Mouse (Mus musculus): Measurements from ENCODE around the gene Il10.

The Il10 gene

GRCm38 (mm10) chr1:131019492-131020098 lies at the start of gene Il10:
Il10 (plus strand) TSS chr1:131019845.
- no peak for DNase-seq

GRCm38 (mm10) chr1:130979455-130979854 lies 40.2 kb upstream of the Il10 start:
- DNase-seq = peak; percentile 66

- DNase-seq = no peak
Observed at GRCm38 (mm10) chr1:130984441-130984840, 35.2 kb upstream of the Il10 start.

- no peak for DNase-seq
Observed at GRCm38 (mm10) chr1:130987001-130987400, 32.6 kb upstream of the Il10 start.

GRCm38 (mm10) chr1:130987418-130987817 lies 32.2 kb upstream of the Il10 start:
- no peak for DNase-seq

GRCm38 (mm10) chr1:130989331-130989730 lies 30.3 kb upstream of the Il10 start:
- no peak for DNase-seq

GRCm38 (mm10) chr1:130990448-130990847 lies 29.2 kb upstream of the Il10 start:
- DNase-seq = no peak

GRCm38 (mm10) chr1:130993574-130994154 lies 26.0 kb upstream of the Il10 start:
- DNase-seq = no peak

- no peak for DNase-seq
Observed at GRCm38 (mm10) chr1:130995515-130995914, 24.1 kb upstream of the Il10 start.

- no peak for DNase-seq
Observed at GRCm38 (mm10) chr1:130996356-130996755, 23.3 kb upstream of the Il10 start.

GRCm38 (mm10) chr1:130997441-130997840 lies 22.2 kb upstream of the Il10 start:
- DNase-seq = no peak

- DNase-seq = no peak
Observed at GRCm38 (mm10) chr1:130998321-130998720, 21.3 kb upstream of the Il10 start.

GRCm38 (mm10) chr1:130999708-131000107 lies 19.9 kb upstream of the Il10 start:
- no peak for DNase-seq

- no peak for DNase-seq
Observed at GRCm38 (mm10) chr1:131000296-131000695, 19.3 kb upstream of the Il10 start.

GRCm38 (mm10) chr1:131002561-131002960 lies 17.1 kb upstream of the Il10 start:
- no peak for DNase-seq

GRCm38 (mm10) chr1:131003037-131003922 lies 16.4 kb upstream of the Il10 start:
- DNase-seq = no peak

GRCm38 (mm10) chr1:131006069-131006468 lies 13.6 kb upstream of the Il10 start:
- DNase-seq = no peak

GRCm38 (mm10) chr1:131010201-131011153 lies 9.2 kb upstream of the Il10 start:
- no peak for DNase-seq

- no peak for DNase-seq
Observed at GRCm38 (mm10) chr1:131012494-131012893, 7.2 kb upstream of the Il10 start.

- DNase-seq = no peak
Observed at GRCm38 (mm10) chr1:131013926-131014325, 5.7 kb upstream of the Il10 start.

GRCm38 (mm10) chr1:131015281-131015680 lies 4.4 kb upstream of the Il10 start:
- no peak for DNase-seq

GRCm38 (mm10) chr1:131015879-131016278 lies 3.8 kb upstream of the Il10 start:
- DNase-seq = no peak
